Mouse (Mus musculus) ovary, postnatal 10 days (tissue): Measurements from ENCODE around the gene Serpina1b.
"Not testable (repeated sequence)": the region's sequence is repeated elsewhere in the genome, so short reads cannot be mapped to it uniquely, and the experiment has no call there.

Experiments
- DNase-seq: peaks from one replicate; pipeline ENCODE4 v3.0.0; 2022; ENCODE audit warnings: low spot score

Gene Serpina1b

DNA sequence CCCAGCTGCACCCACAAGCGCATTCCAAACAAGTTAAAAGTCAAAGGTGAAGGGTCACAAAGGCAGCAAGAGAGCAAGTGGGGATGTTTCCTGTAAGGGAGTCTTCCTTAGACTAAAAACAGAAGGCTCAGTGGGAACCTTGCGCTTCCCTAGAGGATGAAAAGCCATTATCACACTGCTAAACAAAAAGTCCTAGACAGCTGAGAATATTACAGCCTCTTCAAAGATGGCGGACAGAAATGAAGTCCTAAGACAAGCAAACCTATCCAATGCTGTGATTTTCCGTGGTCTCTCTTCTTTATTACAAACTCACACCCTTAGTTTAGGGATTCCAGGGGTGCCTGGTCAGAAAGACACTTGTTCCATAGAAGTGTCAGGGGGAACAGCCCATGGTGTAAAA lies at the start of gene Serpina1b:
TSS of gene Serpina1b (minus strand) at position 101 of the 400 bp plus-strand sequence.
- not testable (repeated sequence) for DNase-seq

DNA sequence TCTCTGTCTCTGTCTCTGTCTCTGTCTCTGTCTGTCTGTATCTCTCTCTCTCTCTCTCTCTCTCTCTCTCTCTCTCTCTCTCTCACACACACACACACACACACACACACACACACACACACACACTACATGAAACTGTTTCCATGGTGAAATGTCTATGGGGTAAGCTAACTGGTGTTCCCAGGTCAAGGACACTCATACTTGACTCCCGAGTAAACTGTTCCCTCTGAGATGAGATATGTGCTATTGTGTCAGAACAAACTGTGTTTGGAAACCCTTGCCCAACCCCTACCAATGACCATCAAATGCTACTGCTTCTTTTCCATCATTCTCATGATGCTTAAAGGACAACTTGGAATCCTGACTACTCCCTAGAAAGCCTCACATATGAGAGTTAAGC lies 36.7 kb upstream of the Serpina1b start:
- not testable (repeated sequence) for DNase-seq

DNA sequence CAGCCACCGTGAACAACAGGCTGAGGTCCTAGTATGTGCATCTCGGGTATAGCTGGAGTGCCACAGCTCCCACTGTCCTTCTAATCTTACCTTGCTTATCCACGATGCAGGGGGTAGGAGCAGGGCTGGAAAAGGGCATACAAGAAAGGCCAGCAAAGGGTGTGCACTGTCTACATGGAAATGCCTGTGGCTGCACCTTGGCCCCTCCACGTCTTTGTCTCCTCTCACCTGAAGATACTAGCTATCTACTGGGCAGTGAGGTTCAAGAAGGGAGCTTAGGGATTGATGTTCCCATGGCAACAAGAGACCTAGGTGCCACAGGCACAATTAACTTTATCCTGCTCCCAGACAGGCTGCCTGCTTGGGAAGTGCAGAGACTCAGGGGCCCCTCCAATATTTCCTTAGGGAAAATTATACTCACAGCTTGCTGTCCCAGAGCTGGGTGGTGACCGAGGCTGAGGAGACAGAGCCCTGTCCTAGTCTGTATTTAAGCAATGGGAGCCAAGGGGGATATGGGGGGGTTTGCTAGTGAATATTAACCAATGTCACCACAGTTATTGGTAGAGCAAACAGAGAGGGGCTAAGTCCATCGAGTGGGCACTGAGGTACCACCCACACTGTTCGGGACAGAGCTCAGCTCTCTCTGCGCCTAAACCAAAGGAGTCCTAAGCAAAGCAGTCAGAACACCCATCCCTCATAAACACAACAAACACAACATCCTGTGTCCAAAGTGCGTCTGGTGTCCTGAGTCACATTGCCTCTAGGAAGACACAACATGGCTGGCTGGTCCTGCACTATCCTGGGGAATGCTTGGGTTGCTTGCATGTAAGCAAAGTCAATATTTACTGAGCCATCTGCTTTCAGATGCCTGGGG lies 33.2 kb upstream of the Serpina1b start, which contains the start of gene Serpina1a:
TSS of gene Serpina1a (minus strand) at position 462 of the 874 bp plus-strand sequence.
- not testable (repeated sequence) for DNase-seq

DNA sequence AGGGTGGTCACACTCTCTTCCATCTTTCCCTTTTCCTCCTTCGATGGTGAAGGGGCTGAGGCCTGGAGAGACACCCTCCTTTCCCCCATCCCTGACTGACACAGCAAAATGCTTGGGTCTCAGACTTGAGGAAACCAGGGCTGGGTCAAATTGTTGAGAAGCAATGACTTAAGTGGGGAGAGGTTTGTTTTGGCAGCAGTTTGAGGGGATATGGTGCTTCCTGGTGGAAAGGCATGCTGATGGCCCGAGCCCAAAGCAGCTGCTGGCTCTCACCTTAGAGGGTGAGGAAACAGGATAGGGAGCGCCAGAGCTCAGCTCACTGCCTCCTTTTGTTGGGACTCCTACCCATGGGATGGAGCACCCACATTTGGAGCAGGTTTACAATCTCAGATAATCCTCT lies 30.8 kb upstream of the Serpina1b start:
- DNase-seq, result no peak

DNA sequence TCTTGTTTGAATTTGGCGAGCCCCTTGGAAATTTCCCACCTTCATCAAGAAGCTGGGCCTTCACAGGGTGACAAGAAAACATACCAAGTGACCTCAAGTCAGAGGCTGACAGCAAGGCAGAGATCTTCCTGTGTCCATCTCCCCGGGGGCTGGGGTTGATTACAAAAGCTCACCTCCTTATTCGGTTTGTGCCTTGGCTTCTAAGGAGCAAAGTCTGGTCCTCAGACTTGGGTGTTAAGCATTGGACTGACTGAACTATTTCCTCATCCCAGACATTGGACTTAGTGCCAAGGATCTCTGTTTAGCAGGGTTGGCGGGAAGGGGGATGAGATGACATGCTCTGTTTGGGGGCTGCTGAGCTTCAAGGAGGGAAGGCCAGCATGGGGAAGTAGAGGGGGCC lies 30.4 kb upstream of the Serpina1b start:
- DNase-seq, result not testable (repeated sequence)

DNA sequence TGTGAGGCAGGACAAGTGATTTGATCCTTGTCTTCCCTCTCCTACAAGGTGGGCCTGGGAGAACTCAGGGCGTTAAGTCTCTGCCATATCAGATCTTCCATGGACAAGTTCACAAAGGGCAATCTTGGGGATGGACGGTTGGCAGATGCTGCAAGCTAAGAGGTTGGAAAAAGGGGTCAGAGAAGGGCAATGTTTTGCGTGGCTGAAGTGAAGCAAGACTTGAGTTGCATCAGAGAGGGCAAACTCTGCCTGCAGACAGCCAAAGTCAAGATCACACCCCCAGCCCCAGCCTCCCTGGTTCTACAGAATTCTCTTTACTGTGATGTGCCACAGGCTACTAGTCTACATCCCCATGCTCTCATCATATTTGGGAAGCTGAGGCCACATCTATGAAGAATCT lies 29.4 kb upstream of the Serpina1b start:
- DNase-seq, result not testable (repeated sequence)

DNA sequence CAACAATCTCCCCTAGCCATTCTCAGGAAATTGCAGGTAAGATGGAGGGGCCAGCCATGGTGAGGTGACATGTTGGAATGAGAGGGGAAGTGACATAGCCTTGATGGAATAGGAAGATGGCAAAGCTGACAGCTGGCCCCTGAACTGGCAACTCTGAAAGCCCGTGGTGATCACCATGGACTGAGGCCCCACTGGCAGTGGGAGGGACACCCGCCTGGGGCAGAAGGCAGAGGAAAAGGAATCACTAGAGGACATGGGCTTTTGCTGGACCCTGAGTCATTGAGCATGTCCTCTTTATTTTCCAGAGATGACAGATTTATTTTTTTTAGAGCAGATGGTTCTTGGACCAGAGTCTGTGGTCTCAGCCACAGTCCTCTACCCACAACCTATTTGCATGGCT lies 22.9 kb upstream of the Serpina1b start:
- not testable (repeated sequence) for DNase-seq

DNA sequence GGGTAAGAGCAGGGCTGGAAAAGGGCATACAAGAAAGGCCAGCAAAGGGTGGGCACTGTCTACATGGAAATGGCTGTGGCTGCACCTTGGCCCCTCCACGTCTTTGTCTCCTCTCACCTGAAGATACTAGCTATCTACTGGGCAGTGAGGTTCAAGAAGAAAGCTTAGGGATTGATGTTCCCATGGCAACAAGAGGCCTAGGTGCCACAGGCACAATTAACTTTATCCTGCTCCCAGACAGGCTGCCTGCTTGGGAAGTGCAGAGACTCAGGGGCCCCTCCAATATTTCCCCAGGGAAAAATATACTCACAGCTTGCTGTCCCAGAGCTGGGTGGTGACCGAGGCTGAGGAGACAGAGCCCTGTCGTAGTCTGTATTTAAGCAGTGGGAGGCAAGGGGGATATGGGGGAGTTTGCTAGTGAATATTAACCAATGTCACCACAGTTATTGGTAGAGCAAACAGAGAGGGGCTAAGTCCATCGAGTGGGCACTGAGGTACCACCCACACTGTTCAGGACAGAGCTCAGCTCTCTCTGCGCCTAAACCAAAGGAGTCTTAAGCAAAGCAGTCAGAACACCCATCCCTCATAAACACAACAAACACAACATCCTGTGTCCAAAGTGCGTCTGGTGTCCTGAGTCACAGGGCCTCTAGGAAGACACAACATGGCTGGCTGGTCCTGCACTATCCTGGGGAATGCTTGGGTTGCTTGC lies 2.4 kb downstream of the Serpina1b start:
- not testable (repeated sequence) for DNase-seq

DNA sequence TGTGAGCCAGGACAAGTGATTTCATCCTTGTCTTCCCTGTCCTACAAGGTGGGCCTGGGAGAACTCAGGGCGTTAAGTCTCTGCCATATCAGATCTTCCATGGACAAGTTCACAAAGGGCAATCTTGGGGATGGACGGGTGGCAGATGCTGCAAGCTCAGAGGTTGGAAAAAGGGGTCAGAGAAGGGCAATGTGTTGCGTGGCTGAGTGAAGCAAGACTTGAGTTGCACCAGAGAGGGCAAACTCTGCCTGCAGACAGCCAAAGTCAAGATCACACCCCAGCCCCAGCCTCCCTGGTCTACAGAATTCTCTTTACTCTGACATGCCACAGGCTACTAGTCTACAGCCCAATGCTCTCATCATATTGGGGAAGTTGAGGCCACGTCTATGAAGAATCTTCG lies 6.3 kb downstream of the Serpina1b start:
- not testable (repeated sequence) for DNase-seq

DNA sequence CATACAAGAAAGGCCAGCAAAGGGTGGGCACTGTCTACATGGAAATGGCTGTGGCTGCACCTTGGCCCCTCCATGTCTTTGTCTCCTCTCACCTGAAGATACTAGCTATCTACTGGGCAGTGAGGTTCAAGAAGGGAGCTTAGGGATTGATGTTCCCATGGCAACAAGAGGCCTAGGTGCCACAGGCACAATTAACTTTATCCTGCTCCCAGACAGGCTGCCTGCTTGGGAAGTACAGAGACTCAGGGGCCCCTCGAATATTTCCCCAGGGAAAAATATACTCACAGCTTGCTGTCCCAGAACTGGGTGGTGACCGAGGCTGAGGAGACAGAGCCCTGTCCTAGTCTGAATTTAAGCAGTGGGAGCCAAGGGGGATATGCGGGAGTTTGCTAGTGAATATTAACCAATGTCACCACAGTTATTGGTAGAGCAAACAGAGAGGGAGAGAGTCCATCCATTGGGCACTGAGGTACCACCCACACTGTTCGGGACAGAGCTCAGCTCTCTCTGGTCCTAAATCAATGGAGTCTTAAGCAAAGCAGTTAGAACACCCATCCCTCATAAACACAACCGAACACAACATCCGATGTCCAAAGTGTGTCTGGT lies 56.8 kb downstream of the Serpina1b start, which contains the start of gene Serpina1d:
TSS of gene Serpina1d (minus strand) at position 347 of the 606 bp plus-strand sequence.
- DNase-seq, result not testable (repeated sequence)

DNA sequence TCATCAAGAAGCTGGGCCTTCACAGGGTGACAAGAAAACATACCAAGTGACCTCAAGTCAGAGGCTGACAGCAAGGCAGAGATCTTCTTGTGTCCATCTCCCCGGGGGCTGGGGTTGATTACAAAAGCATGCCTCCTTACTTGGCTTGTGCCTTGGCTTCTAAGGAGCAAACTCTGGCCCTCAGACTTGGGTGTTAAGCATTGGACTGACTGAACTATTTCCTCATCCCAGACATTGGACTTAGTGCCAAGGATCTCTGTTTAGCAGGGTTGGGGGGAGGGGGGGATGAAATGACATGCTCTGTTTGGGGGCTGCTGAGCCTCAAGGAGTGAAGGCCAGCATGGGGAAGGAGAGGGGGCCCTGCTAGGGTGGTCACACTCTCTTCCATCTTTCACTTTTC lies 59.6 kb downstream of the Serpina1b start:
- not testable (repeated sequence) for DNase-seq

DNA sequence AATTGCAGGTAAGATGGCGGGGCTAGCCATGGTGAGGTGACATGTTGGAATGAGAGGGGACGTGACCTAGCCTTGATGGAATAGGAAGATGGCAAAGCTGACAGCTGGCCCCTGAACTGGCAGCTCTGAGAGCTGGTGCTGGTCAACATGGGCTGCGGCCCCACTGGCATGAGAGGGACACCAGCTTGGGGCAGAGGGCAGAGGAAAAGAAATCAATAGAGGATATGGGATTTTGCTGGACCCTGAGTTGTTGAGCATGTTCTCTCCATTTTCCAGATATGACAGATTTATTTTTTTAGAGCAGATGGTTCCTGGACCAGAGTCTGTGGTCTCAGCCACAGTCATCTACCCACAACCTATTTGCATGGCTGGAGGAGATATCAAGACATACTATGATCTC lies 67.1 kb downstream of the Serpina1b start:
- DNase-seq, result not testable (repeated sequence)

DNA sequence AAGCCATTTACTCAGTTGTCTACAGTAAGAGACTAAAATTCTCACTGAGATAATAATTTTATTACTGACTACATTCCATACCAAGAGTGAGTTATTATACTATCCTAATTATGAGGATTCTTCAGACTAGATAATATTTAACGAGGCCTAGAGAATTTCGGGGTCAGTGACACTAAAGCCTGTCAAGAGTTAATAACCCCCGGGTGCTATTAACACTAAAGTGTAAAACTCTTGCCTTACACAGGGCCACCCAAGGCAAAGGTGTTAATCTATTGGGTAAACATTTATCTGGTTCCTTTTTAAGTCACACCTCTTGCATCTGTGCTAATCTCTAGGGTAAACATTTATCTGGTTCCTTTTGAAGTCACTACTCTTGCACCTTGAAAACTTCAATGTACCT lies 69.9 kb downstream of the Serpina1b start:
- not testable (repeated sequence) for DNase-seq

DNA sequence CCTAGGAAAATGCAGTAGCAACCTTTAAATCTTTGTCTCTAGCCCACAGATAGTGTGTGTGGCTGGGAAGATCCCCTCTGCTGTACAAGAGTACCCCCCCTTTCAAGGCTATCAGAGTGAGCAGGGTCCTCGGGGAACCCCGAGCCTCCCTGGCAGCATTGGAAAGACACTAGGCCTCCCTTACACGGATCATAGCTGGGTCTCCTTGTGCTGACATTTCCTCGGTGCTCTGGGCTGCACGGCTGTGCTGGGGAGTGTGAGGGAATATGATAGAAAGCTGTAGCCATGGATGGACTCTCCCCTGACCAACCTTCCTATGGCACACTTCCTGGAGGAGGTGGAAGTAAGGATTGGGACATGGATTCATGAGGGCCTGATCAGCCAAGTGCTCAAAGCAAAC lies 84.2 kb downstream of the Serpina1b start:
- not testable (repeated sequence) for DNase-seq

DNA sequence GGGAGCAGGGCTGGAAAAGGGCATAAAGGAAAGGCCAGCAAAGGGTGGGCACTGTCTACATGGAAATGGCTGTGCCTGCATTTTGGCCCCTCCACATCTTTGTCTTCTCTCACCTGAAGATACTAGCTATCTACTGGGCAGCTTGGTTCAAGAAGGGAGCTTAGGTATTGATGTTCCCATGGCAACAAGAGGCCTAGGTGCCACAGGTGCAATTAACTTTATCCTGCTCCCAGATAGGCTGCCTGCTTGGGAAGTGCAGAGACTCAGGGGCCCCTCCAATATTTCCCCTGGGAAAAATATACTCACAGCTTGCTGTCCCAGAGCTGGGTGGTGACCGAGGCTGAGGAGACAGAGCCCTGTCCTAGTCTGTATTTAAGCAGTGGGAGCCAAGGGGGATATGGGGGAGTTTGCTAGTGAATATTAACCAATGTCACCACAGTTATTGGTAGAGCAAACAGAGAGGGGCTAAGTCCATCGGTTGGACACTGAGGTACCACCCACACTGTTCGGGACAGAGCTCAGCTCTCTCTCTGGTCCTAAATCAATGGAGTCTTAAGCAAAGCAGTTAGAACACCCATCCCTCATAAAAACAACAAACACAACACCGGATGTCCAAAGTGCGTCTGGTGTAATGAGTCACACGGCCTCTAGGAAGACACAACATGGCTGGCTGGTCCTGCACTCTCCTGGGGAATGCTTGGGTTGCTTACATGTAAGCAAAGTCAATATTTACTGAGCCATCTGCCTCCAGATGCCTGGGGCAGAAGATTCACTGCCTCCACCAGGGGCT lies 92.2 kb downstream of the Serpina1b start:
- DNase-seq, result not testable (repeated sequence)

DNA sequence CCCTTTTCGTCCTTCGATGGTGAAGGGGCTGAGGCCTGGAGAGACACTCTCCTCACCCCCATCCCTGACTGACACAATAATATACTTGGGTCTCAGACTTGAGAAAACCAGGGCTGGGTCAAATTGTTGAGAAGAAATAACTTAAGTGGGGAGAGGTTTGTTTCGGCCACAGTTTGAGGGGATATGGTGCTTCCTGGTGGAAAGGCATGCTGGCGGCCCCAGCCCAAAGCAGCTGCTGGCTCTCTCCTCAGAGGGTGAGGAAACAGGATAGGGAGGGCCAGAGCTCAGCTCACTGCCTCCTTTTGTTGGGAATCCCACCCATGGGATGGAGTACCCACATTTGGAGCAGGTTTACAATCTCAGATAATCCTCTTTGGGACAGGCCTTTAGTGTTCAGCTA lies 94.6 kb downstream of the Serpina1b start:
- not testable (repeated sequence) for DNase-seq

DNA sequence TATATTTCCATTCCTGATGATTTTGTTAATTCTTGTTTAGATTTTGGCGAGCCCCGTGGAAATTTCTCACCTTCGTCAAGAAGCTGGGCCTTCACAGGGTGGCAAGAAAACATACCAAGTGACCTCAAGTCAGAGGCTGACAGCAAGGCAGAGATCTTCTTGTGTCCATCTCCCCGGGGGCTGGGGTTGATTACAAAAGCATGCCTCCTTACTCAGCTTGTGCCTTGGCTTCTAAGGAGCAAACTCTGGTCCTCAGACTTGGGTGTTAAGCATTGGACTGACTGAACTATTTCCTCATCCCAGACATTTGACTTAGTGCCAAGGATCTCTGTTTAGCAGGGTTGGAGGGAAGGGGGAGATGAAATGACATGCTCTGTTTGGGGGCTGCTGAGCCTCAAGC lies 95.1 kb downstream of the Serpina1b start:
- not testable (repeated sequence) for DNase-seq

DNA sequence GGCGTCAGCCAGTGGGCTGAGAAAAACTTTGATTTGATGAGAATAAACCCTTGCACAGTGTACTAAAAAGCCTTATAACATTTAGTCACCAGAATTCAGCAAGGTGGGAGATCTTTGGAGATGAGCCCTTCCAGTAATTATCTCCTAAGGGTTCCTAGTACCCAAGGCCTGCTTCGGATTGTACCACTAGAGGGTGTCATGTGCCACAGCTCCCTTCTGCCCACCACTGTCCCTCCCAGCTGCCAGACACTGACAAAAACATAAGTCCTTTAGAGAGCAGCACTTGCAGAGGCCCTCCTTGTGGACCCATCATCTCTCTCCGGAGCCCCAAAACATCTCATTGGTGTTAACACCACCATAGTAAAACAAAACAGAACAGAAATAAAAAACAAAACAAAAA lies 118.6 kb downstream of the Serpina1b start:
- DNase-seq, result no peak

DNA sequence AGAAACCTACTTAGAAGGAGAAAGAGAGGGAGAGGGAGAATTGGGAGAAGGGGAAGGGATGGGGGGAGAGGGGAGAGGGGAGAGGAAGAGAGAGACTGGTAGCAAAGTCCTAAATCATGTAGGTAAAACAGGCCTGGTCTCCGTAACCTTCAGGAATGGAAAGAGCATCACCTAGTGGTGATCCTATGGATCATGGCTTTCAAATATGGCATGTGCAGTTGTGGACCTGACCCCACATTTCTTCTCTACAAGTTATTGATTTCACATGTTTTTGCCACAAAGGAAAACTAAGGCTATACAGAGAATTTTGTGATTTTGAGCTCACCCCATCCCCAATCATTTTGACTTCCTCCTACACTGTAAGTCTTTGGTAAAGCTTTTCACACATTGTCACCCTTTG lies 119.8 kb downstream of the Serpina1b start:
- DNase-seq, result no peak

DNA sequence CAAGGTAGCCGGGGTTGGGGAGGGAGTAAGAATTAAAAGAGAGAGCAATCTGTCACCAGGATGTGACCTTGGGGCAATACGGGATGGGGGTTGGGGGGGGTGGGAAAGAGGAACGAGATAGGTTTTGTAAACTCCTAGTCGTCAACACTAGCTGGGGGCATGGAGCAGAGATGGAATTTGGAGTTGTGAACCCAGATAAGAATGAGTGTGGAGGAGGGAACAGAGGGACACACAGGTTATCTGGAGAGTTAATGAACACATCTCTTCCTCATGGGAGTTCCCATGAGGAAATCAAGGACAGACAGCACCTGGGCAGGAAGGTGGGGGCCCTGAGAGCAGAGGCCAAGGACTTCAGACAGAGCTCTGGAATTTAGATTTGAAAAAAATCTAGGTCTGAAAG lies 124.1 kb downstream of the Serpina1b start:
- no peak for DNase-seq

DNA sequence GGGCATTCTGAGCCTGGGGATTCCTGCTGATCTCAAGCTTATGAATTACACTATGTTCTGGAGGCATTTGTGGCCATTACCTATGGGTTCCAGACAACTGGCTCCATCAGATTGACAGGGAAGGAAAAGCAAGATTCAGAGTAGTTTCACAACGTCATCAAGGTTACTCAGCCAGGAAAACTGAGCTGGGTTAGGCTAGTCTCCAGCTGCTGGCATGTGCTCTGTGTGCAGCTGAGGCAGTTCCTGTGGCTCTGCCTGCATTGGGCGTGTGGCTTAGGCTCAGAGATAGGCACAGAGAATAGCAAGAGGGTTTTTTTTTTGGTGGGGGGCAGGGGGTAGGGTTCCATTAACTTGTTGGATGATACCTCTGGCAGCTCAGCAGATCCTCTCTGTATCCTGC lies 124.6 kb downstream of the Serpina1b start:
- DNase-seq, result no peak
